Mouse (Mus musculus): Measurements from ENCODE around the gene Gm20388.
A peak's percentile ranks its signal among the peaks of the same experiment; 100 is the strongest.

Gm20388 gene

GRCm38 (mm10) chr8:122752111-122752721 is 2841.6 kb downstream of the Gm20388 start:
- DNase-seq (ENCODE audit: low read depth, low spot score): no peak

GRCm38 (mm10) chr8:122758597-122758996 is 2848.0 kb downstream of the Gm20388 start:
- DNase-seq (ENCODE audit: low read depth, low spot score): no peak

GRCm38 (mm10) chr8:122760116-122760515 is 2849.5 kb downstream of the Gm20388 start:
- DNase-seq (ENCODE audit: low read depth, low spot score): no peak

GRCm38 (mm10) chr8:122761109-122761508 is 2850.5 kb downstream of the Gm20388 start:
- no peak for DNase-seq (ENCODE audit: low read depth, low spot score)

GRCm38 (mm10) chr8:122762731-122763266 is 2852.2 kb downstream of the Gm20388 start:
- DNase-seq (ENCODE audit: low read depth, low spot score): no peak

GRCm38 (mm10) chr8:122763267-122763738 is 2852.7 kb downstream of the Gm20388 start:
- DNase-seq (ENCODE audit: low read depth, low spot score): no peak

- no peak for DNase-seq (ENCODE audit: low read depth, low spot score)
Observed at GRCm38 (mm10) chr8:122764790-122765474, 2854.3 kb downstream of the Gm20388 start.

- no peak for DNase-seq (ENCODE audit: low read depth, low spot score)
Observed at GRCm38 (mm10) chr8:122766189-122766588, 2855.5 kb downstream of the Gm20388 start.

- no peak for DNase-seq (ENCODE audit: low read depth, low spot score)
Observed at GRCm38 (mm10) chr8:122766647-122767200, 2856.1 kb downstream of the Gm20388 start.

- DNase-seq (ENCODE audit: low read depth, low spot score): no peak
Observed at GRCm38 (mm10) chr8:122767229-122767628, 2856.6 kb downstream of the Gm20388 start.

GRCm38 (mm10) chr8:122769251-122770058 is 2858.8 kb downstream of the Gm20388 start:
- DNase-seq (ENCODE audit: low read depth, low spot score): no peak

GRCm38 (mm10) chr8:122772431-122773060 is 2861.9 kb downstream of the Gm20388 start:
- DNase-seq (ENCODE audit: low read depth, low spot score): no peak

- DNase-seq (ENCODE audit: low read depth, low spot score): peak; percentile 51
Observed at GRCm38 (mm10) chr8:122775285-122776155, 2864.9 kb downstream of the Gm20388 start, which contains the start of gene Acsf3. TSS of gene Acsf3 (plus strand) at chr8:122775486.

GRCm38 (mm10) chr8:122777701-122778100 is 2867.1 kb downstream of the Gm20388 start:
- DNase-seq (ENCODE audit: low read depth, low spot score): no peak

- no peak for DNase-seq (ENCODE audit: low read depth, low spot score)
Observed at GRCm38 (mm10) chr8:122778703-122779239, 2868.1 kb downstream of the Gm20388 start.

- DNase-seq (ENCODE audit: low read depth, low spot score): no peak
Observed at GRCm38 (mm10) chr8:122779255-122779654, 2868.6 kb downstream of the Gm20388 start.

- no peak for DNase-seq (ENCODE audit: low read depth, low spot score)
Observed at GRCm38 (mm10) chr8:122784756-122785155, 2874.1 kb downstream of the Gm20388 start.

- no peak for DNase-seq (ENCODE audit: low read depth, low spot score)
Observed at GRCm38 (mm10) chr8:122789796-122790195, 2879.2 kb downstream of the Gm20388 start.

GRCm38 (mm10) chr8:122793375-122794174 is 2882.9 kb downstream of the Gm20388 start:
- DNase-seq (ENCODE audit: low read depth, low spot score): no peak

Measured in c-Kit-negative CD71-positive TER-119-positive erythroid progenitor cells, embryonic 14.5 days (primary cell).